Mouse (Mus musculus) c-Kit-positive CD71-negative TER-119-negative erythroid progenitor cells, embryonic 14.5 days (primary cell): Measurements from ENCODE around the gene Cdt1.
A peak's percentile ranks its signal among the peaks of the same experiment; 100 is the strongest.

Experiments used
- DNase-seq: peaks from one replicate; pipeline ENCODE4 v3.0.0-alpha.2; 2013; ENCODE audit warnings: low read depth

Gene Cdt1

GRCm38 (mm10) chr8:122574667-122575251 is 6.9 kb downstream of the Cdt1 start:
- no peak for DNase-seq

- no peak for DNase-seq
Observed at GRCm38 (mm10) chr8:122575286-122575685, 7.5 kb downstream of the Cdt1 start.

GRCm38 (mm10) chr8:122575735-122576647 is 8.2 kb downstream of the Cdt1 start:
- DNase-seq = no peak

GRCm38 (mm10) chr8:122576648-122577022 is 8.8 kb downstream of the Cdt1 start, which contains the start of gene Aprt:
Aprt (minus strand) TSS chr8:122576909.
- peak; percentile 93 for DNase-seq

- no peak for DNase-seq
Observed at GRCm38 (mm10) chr8:122577116-122577515, 9.3 kb downstream of the Cdt1 start.

GRCm38 (mm10) chr8:122579196-122579595 is 11.4 kb downstream of the Cdt1 start:
- DNase-seq = no peak

- no peak for DNase-seq
Observed at GRCm38 (mm10) chr8:122580926-122581325, 13.1 kb downstream of the Cdt1 start.

- no peak for DNase-seq
Observed at GRCm38 (mm10) chr8:122584981-122585380, 17.2 kb downstream of the Cdt1 start.

- DNase-seq = no peak
Observed at GRCm38 (mm10) chr8:122585411-122585891, 17.6 kb downstream of the Cdt1 start.

GRCm38 (mm10) chr8:122586171-122586570 is 18.4 kb downstream of the Cdt1 start:
- DNase-seq = no peak

GRCm38 (mm10) chr8:122586749-122587148 is 18.9 kb downstream of the Cdt1 start:
- DNase-seq = no peak

- DNase-seq = no peak
Observed at GRCm38 (mm10) chr8:122593240-122593639, 25.4 kb downstream of the Cdt1 start.

GRCm38 (mm10) chr8:122593783-122594507 is 26.1 kb downstream of the Cdt1 start:
- no peak for DNase-seq

GRCm38 (mm10) chr8:122596031-122596430 is 28.2 kb downstream of the Cdt1 start:
- DNase-seq = no peak

GRCm38 (mm10) chr8:122600666-122601065 is 32.9 kb downstream of the Cdt1 start:
- DNase-seq = no peak

- no peak for DNase-seq
Observed at GRCm38 (mm10) chr8:122604640-122605039, 36.8 kb downstream of the Cdt1 start.

GRCm38 (mm10) chr8:122605367-122605766 is 37.6 kb downstream of the Cdt1 start:
- DNase-seq = no peak

- no peak for DNase-seq
Observed at GRCm38 (mm10) chr8:122606810-122607209, 39.0 kb downstream of the Cdt1 start.

- DNase-seq = no peak
Observed at GRCm38 (mm10) chr8:122610209-122610608, 42.4 kb downstream of the Cdt1 start.

GRCm38 (mm10) chr8:122610612-122611277 is 42.9 kb downstream of the Cdt1 start:
- no peak for DNase-seq

- DNase-seq = peak; percentile 96
Observed at GRCm38 (mm10) chr8:122611295-122612133, 43.7 kb downstream of the Cdt1 start, which contains the start of the genes Galns and Trappc2l. Galns (minus strand) TSS chr8:122611463. Trappc2l (plus strand) TSS chr8:122611640.
